Mouse (Mus musculus): ENCODE measurements around the gene Inppl1. TPM values are rescaled to one million over a fixed set of nuclear protein-coding genes. Genes with fewer than 3 reads are reported as not detected.

The Inppl1 gene
- polyA plus RNA-seq, 1 experiment from 2014 or later: 35.6 TPM

DNA sequence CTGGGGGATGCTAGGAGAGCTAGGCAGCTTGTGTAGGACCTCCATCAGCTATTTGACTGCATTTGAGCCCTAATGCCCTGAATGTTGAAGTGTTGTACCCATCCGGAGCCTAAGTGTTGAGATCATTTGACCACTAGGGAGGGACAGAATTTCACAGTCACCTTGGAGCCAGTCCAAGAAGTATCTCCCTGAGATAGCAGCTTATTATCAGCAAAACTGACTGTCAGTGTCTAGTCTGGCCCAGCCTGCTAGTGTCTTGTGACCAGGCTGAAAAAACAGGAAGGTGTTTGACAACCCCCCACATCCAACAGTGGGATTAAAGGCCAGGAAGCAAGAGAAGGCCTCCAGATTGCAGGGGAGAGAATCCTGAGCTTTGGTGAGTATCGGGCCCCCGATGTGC, 33.3 kb upstream of the Inppl1 start:
- no peaks in the 10 kb centered on the region for H3K27me3 ChIP-seq (ENCODE audit: insufficient read depth, low read length)
- no peak for ATAC-seq (replicated peaks; ENCODE audit: low FRiP score, low read depth)
- no peak overlapping the region for H3K9ac ChIP-seq (ENCODE audit: low read depth, low read length)
- H3K36me3 ChIP-seq (ENCODE audit: insufficient read depth, low read length): no peaks in the 10 kb centered on the region
- no peaks in the 10 kb centered on the region for H3K9me3 ChIP-seq (replicated peaks; ENCODE audit: low read length)
- DNase-seq (ENCODE audit: low spot score): no peak
- 82% methylated on average over 3 of the region's 3 CpGs for WGBS
- TF ChIP-seq CTCF (IDR thresholded peaks at IDR 0.05; ENCODE audit: low read depth): no peak
- H3K27ac ChIP-seq: peak overlapping the region; percentile 70
- no peak overlapping the region for H3K4me3 ChIP-seq (replicated peaks; ENCODE audit: low read depth, low read length)
- H3K4me1 ChIP-seq (replicated peaks; ENCODE audit: insufficient read depth, low read length): peaks cover 12% of the 10 kb centered on the region; the same call in 1 of the 2 replicates
- H3K4me2 ChIP-seq (ENCODE audit: low read length): no peak overlapping the region

DNA sequence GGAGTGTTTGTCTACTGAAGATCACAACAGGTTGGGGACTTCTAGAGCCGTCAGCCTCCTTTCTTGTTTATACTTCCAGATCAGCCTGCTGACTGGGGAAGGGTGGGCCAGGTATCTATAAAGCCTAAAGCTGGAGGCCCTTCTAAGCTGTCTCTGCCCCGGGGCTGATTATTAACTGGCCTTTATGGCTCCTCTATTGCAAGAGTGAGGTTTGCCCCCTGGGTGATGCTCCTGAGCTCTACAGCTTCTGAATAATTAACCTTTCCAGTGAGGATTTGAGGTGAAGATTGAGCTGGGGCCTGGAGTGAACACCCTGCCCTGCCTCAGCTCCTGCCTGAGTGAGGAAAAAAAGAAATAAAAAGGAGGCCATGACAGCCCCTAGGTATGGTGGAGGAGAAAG, 32.6 kb upstream of the Inppl1 start, which contains the start of gene Folr1:
TSS of gene Folr1 (minus strand) at position 160 of the 400 bp plus-strand sequence.
- WGBS: 43% methylated on average over 2 of the region's 2 CpGs
- no peaks in the 10 kb centered on the region for H3K9me3 ChIP-seq (replicated peaks; ENCODE audit: low read length)
- H3K4me1 ChIP-seq (replicated peaks; ENCODE audit: insufficient read depth, low read length): peaks cover 12% of the 10 kb centered on the region; the same call in 1 of the 2 replicates
- no peaks in the 10 kb centered on the region for H3K27me3 ChIP-seq (ENCODE audit: insufficient read depth, low read length)
- H3K36me3 ChIP-seq (ENCODE audit: insufficient read depth, low read length): no peaks in the 10 kb centered on the region
- peak; percentile 75 for ATAC-seq (replicated peaks; ENCODE audit: low FRiP score, low read depth)
- H3K4me2 ChIP-seq (ENCODE audit: low read length): peak within 1 kb of the TSS; percentile 1; the same call in 1 of the 2 replicates
- H3K4me3 ChIP-seq (replicated peaks; ENCODE audit: low read depth, low read length): no peak within 1 kb of the TSS; the same call in 1 of the 2 replicates
- peak; percentile 33 for DNase-seq (ENCODE audit: low spot score)
- no peak for TF ChIP-seq CTCF (IDR thresholded peaks at IDR 0.05; ENCODE audit: low read depth)
- H3K27ac ChIP-seq: peak within 1 kb of the TSS; percentile 70
- H3K9ac ChIP-seq (ENCODE audit: low read depth, low read length): 0 out of 2 replicates have a peak within 1 kb of the TSS, but pooled peaks have one; percentile 27

DNA sequence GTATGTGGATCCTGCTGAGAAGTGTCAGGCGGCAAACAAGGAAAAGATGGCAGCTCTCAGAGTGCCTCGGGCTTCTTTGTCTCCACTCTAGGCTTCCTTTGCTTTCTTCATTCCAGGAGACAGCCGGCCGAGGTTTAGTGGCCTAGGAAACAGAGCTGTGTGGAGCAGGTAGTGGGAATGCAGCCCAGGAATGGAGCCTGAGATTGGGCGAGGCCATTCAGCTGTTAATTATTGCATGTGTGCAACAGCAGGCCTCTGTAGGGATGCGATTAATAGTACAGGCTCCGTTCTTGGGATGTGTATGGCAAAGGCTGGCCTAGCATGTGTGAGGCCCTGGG, 31.1 kb upstream of the Inppl1 start:
- no peak overlapping the region for H3K4me3 ChIP-seq (replicated peaks; ENCODE audit: low read depth, low read length)
- H3K36me3 ChIP-seq (ENCODE audit: insufficient read depth, low read length): no peaks in the 10 kb centered on the region
- peak; percentile 50; the same call in 1 of the 2 replicates for ATAC-seq (replicated peaks; ENCODE audit: low FRiP score, low read depth)
- H3K9ac ChIP-seq (ENCODE audit: low read depth, low read length): no peak overlapping the region
- H3K9me3 ChIP-seq (replicated peaks; ENCODE audit: low read length): no peaks in the 10 kb centered on the region
- no peak for TF ChIP-seq CTCF (IDR thresholded peaks at IDR 0.05; ENCODE audit: low read depth)
- WGBS: 59% methylated on average over 7 of the region's 7 CpGs
- H3K4me1 ChIP-seq (replicated peaks; ENCODE audit: insufficient read depth, low read length): peaks cover 12% of the 10 kb centered on the region; the same call in 1 of the 2 replicates
- H3K27me3 ChIP-seq (ENCODE audit: insufficient read depth, low read length): no peaks in the 10 kb centered on the region
- H3K4me2 ChIP-seq (ENCODE audit: low read length): no peak overlapping the region; the same call in 1 of the 2 replicates
- no peak for DNase-seq (ENCODE audit: low spot score)
- H3K27ac ChIP-seq: peak overlapping the region; percentile 70; the same call in 1 of the 2 replicates

- WGBS: 34% methylated on average over 13 of the region's 13 CpGs
- Histone ChIP-seq H3K27me3 (ENCODE audit: insufficient read depth, low read length) (no peaks in the 10 kb centered on the region), H3K9me3 (replicated peaks; ENCODE audit: low read length) (no peaks in the 10 kb centered on the region), H3K9ac (ENCODE audit: low read depth, low read length) (no peak overlapping the region), H3K4me3 (replicated peaks; ENCODE audit: low read depth, low read length) (no peak overlapping the region), H3K27ac (peak overlapping the region; percentile 70), H3K4me2 (ENCODE audit: low read length) (peak overlapping the region; percentile 11), H3K4me1 (replicated peaks; ENCODE audit: insufficient read depth, low read length) (peaks cover 12% of the 10 kb centered on the region; the same call in 1 of the 2 replicates), H3K36me3 (ENCODE audit: insufficient read depth, low read length) (no peaks in the 10 kb centered on the region)
- TF ChIP-seq CTCF (IDR thresholded peaks at IDR 0.05; ENCODE audit: low read depth): no peak
- ATAC-seq (replicated peaks; ENCODE audit: low FRiP score, low read depth) (peak; percentile 60), DNase-seq (ENCODE audit: low spot score) (peak; percentile 84)
Measured at GRCm38 (mm10) chr7:101868241-101869162, 30.5 kb upstream of the Inppl1 start.

GRCm38 (mm10) chr7:101867482-101867881, 29.5 kb upstream of the Inppl1 start:
- peaks cover 12% of the 10 kb centered on the region; the same call in 1 of the 2 replicates for H3K4me1 ChIP-seq (replicated peaks; ENCODE audit: insufficient read depth, low read length)
- no peak overlapping the region for H3K9ac ChIP-seq (ENCODE audit: low read depth, low read length)
- no peaks in the 10 kb centered on the region for H3K36me3 ChIP-seq (ENCODE audit: insufficient read depth, low read length)
- H3K27ac ChIP-seq: no peak overlapping the region
- no peak overlapping the region for H3K4me2 ChIP-seq (ENCODE audit: low read length)
- H3K4me3 ChIP-seq (replicated peaks; ENCODE audit: low read depth, low read length): no peak overlapping the region
- no peak for TF ChIP-seq CTCF (IDR thresholded peaks at IDR 0.05; ENCODE audit: low read depth)
- no peak for DNase-seq (ENCODE audit: low spot score)
- ATAC-seq (replicated peaks; ENCODE audit: low FRiP score, low read depth): no peak
- H3K9me3 ChIP-seq (replicated peaks; ENCODE audit: low read length): no peaks in the 10 kb centered on the region
- no peaks in the 10 kb centered on the region for H3K27me3 ChIP-seq (ENCODE audit: insufficient read depth, low read length)
- WGBS: 99% methylated on average over 4 of the region's 4 CpGs

GRCm38 (mm10) chr7:101866491-101867265, 28.6 kb upstream of the Inppl1 start:
- Histone ChIP-seq H3K36me3 (ENCODE audit: insufficient read depth, low read length) (no peaks in the 10 kb centered on the region), H3K9ac (ENCODE audit: low read depth, low read length) (no peak overlapping the region), H3K4me1 (replicated peaks; ENCODE audit: insufficient read depth, low read length) (peaks cover 12% of the 10 kb centered on the region; the same call in 1 of the 2 replicates), H3K27me3 (ENCODE audit: insufficient read depth, low read length) (no peaks in the 10 kb centered on the region), H3K4me2 (ENCODE audit: low read length) (no peak overlapping the region), H3K9me3 (replicated peaks; ENCODE audit: low read length) (no peaks in the 10 kb centered on the region), H3K4me3 (replicated peaks; ENCODE audit: low read depth, low read length) (no peak overlapping the region), H3K27ac (no peak overlapping the region)
- DNase-seq (ENCODE audit: low spot score) (no peak), ATAC-seq (replicated peaks; ENCODE audit: low FRiP score, low read depth) (no peak)
- 85% methylated on average over 11 of the region's 11 CpGs for WGBS
- no peak for TF ChIP-seq CTCF (IDR thresholded peaks at IDR 0.05; ENCODE audit: low read depth)

Data from kidney, postnatal 0 days (tissue).